Mouse (Mus musculus) brain, embryonic 18.5 days (tissue): ENCODE measurements around the gene Ciz1.

ENCODE experiments used
- DNase-seq: peaks from one replicate; pipeline ENCODE4 v3.0.0-alpha.2; 2012; ENCODE audit warnings: low read depth, low spot score

The Ciz1 gene

DNA sequence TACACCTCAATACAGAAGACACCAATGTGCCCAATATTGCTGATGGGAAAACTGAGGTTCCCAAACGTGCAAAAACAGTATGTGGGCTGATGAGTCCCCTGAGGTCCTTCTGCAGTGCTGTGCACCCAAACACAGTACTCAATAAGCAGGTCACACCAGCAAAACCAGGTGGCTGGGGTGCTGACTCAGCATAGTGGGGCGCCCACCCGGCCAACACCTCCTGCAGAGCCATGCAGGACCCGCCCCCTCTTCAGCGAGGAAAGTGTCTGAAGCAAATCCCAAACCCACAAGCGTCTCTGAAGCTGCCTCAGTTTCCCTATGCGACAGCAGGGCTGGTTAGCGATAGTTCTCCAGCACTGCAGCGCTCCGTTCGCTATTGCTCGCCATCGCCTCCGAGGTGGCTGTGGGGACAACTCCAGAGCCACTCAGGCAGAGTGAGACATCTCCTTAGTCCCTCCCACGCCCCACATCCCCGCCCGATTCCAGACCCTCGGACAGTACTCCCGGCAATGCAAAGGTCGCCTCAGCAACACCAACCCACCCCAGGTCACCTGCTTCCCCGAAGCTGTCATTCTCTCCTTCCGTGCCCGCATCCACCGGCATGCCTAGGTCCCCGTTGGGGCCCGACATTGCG, 29.1 kb downstream of the Ciz1 start:
- no peak for DNase-seq

- DNase-seq, result peak; percentile 64
Observed at GRCm38 (mm10) chr2:32381775-32382223, 29.7 kb downstream of the Ciz1 start, which contains the start of gene 1110008P14Rik. Gene 1110008P14Rik, minus strand, starts transcription at chr2:32381938.

GRCm38 (mm10) chr2:32382689-32383088, 30.6 kb downstream of the Ciz1 start:
- no peak for DNase-seq

DNA sequence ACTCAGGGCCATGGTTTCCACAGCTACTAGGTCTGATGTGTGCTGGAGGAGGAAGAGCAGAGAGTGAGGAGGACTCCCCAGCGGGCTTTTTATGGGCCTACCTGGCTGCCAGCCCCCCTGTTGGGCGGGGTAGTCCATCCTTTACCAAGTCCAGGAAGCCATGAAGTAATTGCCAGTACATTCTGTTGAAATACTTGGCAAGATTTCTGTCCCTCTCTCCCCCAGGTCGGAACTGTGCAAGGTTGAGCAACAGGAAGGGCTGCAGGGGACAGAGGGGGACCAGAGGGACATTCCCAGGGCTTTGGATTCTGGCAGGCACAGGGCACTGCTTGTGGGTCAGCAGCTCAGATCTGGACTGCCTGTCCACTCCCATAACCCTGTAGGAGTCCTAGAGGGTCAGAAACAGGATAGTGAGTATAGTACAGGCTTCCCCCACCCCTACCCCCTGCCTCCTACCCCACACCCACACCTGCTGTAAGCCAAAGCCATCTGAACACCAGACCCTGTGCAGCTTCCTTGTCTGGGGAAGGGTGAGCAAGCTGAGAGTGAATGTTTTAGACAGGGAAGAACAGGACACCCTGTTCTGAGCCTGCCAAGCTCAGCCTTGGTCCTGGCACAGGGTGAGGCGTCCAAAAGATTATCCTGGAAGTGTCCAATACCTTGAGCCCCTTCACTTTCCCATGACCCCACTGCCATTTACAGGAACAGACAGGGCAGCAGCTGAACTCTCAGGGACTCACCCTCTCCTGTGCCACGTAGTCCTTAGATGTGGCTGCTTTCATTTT, 35.8 kb downstream of the Ciz1 start, which contains the start of gene Lcn2:
Gene Lcn2 (minus strand): TSS at position 547 of the 785 bp plus-strand sequence.
- DNase-seq, result no peak

- no peak for DNase-seq
Observed at GRCm38 (mm10) chr2:32389157-32389556, 37.0 kb downstream of the Ciz1 start.

GRCm38 (mm10) chr2:32390871-32391270, 38.7 kb downstream of the Ciz1 start:
- no peak for DNase-seq

GRCm38 (mm10) chr2:32392063-32392462, 39.9 kb downstream of the Ciz1 start:
- no peak for DNase-seq

GRCm38 (mm10) chr2:32394973-32395372, 42.8 kb downstream of the Ciz1 start:
- DNase-seq, result no peak

DNA sequence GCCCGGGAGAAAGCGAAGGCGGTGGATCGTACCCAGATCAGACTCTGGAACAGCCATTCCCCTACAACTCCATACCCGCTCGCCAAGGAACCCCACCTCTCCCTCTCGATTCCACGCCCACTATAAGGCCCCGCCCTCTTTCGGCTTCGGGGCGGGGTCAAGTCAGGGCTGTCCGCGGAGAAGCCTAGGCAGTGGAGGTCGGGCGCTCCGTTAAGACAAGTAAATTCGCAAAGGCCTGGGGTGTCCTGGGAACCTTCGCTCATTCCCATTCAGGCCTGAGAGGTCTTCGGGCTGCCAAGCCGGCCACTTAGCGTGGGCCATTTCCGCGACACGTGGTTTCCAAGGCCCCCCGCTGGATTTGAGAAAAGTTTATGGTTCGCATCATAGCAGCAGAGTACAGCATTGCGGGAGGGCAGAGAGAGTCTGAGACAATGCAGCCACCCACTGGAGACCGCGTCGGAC, 43.4 kb downstream of the Ciz1 start, which contains the start of gene Ptges2:
Gene Ptges2 (plus strand): TSS at position 413 of the 462 bp plus-strand sequence.
- peak; percentile 90 for DNase-seq

GRCm38 (mm10) chr2:32395946-32396621, 44.0 kb downstream of the Ciz1 start:
- DNase-seq, result peak; percentile 94

DNA sequence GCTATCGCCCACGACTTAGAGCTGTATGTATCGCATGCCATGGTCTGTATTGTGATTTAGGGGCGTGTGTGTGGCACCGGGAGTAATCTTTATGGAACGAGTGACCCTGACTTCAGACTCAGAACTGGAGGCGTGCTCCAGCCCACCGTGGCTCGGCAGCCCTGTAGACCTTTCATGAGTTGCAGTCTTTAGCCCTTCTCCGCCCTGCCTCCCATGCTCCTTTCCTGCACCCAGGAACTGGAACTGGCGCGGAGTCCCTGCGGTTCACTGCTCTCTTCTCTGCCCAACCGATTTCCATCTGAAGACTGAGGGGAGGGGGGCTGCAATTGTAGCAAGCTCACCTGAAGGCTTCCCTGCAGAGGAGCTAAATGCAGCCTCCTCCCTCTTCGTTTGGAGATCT, 44.6 kb downstream of the Ciz1 start:
- DNase-seq, result no peak

DNA sequence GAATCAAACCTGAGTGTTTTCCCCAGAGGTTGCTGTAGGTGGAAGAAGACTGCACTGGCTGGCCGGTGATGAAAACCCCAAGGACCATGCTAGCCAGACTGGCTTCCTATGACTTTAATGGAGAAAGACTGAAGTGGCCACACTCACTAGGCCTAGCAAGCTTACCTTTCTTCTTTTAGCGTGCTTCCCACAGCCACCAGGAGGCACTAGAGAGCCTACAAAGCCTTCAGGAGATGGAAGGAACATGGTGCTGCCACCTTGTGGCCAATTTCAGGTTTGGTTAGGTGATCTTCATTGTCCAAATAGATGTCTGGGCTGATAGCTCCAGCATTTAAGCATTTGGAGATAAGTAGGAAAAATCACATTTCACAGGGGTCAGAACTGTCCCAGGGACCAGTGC, 52.5 kb downstream of the Ciz1 start:
- DNase-seq, result peak; percentile 82

DNA sequence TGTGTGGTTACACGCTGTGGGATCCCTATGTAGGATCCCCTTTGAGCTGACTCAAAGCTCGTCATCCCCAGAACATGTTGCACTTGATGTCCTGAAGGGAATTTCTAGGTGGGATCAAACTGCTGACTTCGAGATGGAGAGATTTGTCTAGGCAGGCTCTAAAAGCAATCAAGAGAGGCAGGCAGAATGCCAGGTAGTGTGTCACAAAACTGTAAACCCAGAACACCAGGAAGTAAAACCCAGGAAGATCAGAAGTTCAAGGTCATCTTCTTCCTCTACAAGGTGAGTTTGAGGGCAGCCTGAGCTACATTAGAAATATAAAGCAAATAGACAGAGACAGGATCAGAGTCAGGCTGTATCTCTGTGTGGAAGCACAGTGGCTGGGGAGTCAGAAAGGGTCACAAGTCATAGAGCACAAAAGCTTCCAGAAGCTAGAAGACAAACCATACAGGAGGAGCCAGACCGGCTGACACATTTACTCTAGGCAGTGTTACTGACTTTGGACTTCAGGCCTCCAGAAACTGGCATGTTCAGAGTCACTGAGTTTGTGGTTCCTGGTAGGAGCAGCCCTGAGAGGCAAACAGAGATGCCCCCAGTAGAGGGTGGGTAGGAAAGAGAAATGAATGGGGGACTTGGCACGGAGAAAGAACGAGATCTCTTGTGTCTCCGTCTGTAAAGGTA, 55.2 kb downstream of the Ciz1 start:
- DNase-seq, result no peak

- no peak for DNase-seq
Observed at GRCm38 (mm10) chr2:32408429-32409424, 56.6 kb downstream of the Ciz1 start.

DNA sequence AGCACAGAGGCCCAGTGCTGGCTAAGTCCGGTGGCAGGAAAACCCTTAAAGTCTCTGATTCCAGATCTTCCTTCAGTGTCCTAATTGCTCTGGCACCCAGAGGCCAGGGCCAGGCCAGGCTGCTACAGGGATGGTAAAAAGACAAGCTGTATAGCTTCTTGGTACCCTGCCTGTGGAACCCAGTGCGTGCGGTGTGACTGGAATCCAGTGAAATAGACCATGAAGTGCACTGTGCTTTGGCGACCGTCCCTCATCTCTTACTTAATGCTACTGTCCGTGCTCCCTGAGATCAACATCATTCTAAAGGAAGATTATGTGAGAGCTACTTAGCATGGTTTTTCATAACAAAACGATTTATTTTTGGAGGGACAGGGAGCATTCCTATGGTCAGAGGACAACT, 59.3 kb downstream of the Ciz1 start:
- DNase-seq, result no peak

- no peak for DNase-seq
Observed at GRCm38 (mm10) chr2:32412742-32413531, 60.8 kb downstream of the Ciz1 start.

GRCm38 (mm10) chr2:32413936-32414335, 61.8 kb downstream of the Ciz1 start:
- DNase-seq, result no peak

GRCm38 (mm10) chr2:32415801-32416200, 63.7 kb downstream of the Ciz1 start:
- no peak for DNase-seq

DNA sequence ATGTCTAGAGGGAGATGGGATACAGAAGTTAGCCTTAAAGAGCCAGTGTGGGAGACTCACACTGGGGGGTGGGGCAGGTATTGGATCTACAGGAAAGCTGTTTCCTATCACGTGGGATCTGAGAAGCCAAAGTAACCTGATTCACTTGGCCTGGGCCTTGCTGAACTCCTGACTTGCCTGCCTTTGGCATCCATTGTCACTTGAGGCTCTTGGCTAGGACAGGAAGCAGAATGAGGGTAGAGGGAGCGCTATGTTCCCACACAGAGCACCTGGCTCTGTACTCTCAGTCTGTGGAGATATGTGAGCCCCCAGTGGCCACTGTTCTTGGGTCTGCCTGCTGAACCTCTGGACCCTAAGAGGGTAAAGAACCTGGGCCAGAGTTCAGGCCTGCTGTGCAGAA, 64.4 kb downstream of the Ciz1 start:
- no peak for DNase-seq

- DNase-seq, result no peak
Observed at GRCm38 (mm10) chr2:32417486-32417885, 65.4 kb downstream of the Ciz1 start.
